Mouse (Mus musculus) kidney, adult 2 months (tissue): ENCODE results near the gene Vmn1r210.

Source experiments
- CTCF ChIP-seq: fragments of 200-500 bp; conservative IDR thresholded peaks from 2 replicates; pipeline ENCODE4 v1.5.1; 2011; ENCODE audit warnings: low read depth, mild to moderate bottlenecking, control low read depth, low read length, moderate library complexity, mixed read lengths; ENCODE audit not compliant: insufficient read depth, insufficient read length
- POLR2A ChIP-seq: fragments of 200-500 bp; IDR thresholded peaks from one replicate; pipeline ENCODE4 v1.6.1; 2011; ENCODE audit warnings: low read depth, low read length, control low read depth

GRCm38 (mm10) chr13:22831248-22831647 lies at the start of gene Vmn1r210:
- TF ChIP-seq POLR2A, result no peak
- TF ChIP-seq CTCF, result no peak
